Mouse (Mus musculus) c-Kit-positive CD71-positive TER-119-positive erythroid progenitor cells, embryonic 14.5 days (primary cell): ENCODE measurements around the gene Grasp.

ENCODE experiments used
- DNase-seq: peaks from one replicate; pipeline ENCODE4 v3.0.0-alpha.2; 2013; ENCODE audit warnings: low spot score

Gene Grasp

DNA sequence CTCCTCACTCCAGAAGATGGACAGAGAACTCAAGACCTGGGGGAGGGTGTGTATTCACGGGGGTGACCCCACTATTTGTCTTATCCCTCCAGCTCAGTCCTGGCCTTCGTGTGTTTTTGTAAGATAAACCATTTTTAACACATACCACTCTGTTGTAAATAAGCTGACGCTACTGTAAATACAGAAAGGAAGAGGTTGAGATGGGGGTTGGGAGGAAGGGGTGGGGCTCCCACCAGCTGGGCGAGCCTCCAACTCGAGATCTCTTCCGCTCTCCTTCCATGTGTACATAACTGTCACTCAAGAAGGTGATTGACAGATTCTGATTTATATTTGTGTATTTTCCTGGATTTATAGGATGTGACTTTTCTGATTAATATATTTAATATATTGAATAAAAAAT, 50.4 kb downstream of the Grasp start:
- no peak for DNase-seq

DNA sequence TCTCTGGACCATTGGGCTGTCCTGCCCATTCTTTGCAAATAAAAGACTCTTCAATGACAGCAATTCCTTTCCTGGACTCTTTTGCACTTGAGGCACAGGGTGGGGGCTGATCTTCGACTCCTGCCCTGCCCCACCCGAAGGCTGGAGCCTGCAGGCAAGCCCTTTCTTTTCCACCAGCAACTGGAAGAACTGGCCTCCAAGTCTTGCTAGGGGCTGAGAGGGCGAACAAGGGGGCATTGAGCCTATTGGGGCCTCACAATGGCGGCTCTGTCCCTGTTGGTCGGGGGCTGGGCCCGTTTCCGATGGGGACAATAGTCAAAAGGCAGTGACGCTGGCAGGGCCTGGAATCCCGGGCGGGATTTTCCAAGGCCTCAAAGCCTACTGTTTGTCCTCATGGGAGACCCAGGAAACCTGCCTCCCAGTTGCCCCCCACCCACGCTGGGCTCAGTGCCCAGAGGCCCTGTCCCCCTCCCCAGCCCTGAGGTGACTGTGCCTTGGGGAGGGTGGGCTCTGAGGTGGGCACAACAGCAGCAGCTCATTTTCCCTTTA, 53.4 kb downstream of the Grasp start:
- DNase-seq, result no peak

- DNase-seq, result no peak
Observed at GRCm38 (mm10) chr15:101278589-101278988, 54.6 kb downstream of the Grasp start.

DNA sequence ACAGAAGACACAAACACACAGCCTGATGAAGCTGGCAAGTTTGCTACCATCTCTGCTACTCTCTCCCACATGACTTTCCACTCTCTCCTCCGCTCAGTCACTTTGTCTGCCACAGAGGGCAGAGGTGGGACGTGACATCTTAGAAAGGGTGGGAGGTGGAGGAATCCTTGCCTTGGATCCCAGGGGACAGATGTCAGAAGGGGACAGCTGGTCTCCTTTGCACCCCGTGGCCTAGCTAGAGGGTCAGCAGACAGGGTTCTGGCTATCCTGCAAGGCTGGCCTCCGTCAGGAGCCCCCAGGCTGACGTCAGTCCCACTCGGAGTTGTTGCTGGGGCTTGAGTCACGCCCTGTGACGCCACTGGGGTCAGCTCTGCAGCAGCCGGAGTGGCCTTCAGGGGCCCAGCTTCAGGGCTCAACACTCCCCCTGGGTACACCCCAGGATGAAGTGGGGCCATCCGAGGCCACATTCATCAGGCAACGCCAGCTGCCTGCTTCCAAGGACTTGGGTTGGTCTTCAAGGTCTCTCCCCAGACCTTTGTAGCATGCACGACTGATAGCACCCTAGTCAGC, 55.5 kb downstream of the Grasp start:
- no peak for DNase-seq
